Mouse (Mus musculus): ENCODE results near the gene Bhmt. TPM values are rescaled to one million over a fixed set of nuclear protein-coding genes. Genes with fewer than 3 reads are reported as not detected.

Gene Bhmt
- 0.15 TPM in 1 of 2 replicates, not detected in the other for polyA plus RNA-seq (2012; rRNA removed)

GRCm38 (mm10) chr13:93637282-93638245 is at the start of gene Bhmt:
TSS of gene Bhmt (minus strand) at chr13:93637961.
- 71% methylated on average over 19 of the region's 19 CpGs for WGBS
- Histone ChIP-seq H3K4me3 (replicated peaks; ENCODE audit: extremely low read depth, low read depth, low read length) (no peak within 1 kb of the TSS), H3K4me1 (ENCODE audit: control insufficient read depth, insufficient read depth, low read length) (no peaks in the 10 kb centered on the region)
- no peak for TF ChIP-seq POLR2A (IDR thresholded peaks at IDR 0.05; ENCODE audit: borderline replicate concordance, extremely low read depth, low read depth, low read length)
- TF ChIP-seq CTCF (IDR thresholded peaks at IDR 0.05; ENCODE audit: insufficient read depth, low read length), result no peak
- no peak for DNase-seq

DNA sequence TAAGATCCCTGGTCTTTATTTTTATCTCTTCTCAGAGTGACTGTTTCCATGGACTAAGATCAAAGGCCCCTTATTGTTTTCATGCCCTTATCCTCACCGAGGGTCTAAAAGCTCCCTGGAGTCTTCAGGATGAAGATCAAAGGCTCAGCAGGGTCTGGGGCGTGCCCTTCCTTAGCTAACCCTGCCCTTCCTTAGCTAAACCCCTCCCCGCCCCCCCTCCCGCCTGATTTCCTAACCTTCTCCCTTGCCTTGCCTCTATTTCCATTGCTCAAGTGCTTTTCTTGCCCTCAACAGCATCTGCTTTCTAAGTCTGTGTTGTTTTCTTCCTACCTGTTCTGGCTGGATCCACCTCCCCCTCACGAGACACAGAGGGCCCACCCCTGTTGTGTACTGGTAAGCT is 49.6 kb upstream of the Bhmt start:
- DNase-seq, result no peak
- 18% methylated on average over 5 of the region's 5 CpGs for WGBS
- no peaks in the 10 kb centered on the region for H3K4me1 ChIP-seq (ENCODE audit: control insufficient read depth, insufficient read depth, low read length)
- TF ChIP-seq CTCF (IDR thresholded peaks at IDR 0.05; ENCODE audit: insufficient read depth, low read length), result no peak
- TF ChIP-seq POLR2A (IDR thresholded peaks at IDR 0.05; ENCODE audit: borderline replicate concordance, extremely low read depth, low read depth, low read length), result no peak
- H3K4me3 ChIP-seq (replicated peaks; ENCODE audit: extremely low read depth, low read depth, low read length), result no peak overlapping the region

DNA sequence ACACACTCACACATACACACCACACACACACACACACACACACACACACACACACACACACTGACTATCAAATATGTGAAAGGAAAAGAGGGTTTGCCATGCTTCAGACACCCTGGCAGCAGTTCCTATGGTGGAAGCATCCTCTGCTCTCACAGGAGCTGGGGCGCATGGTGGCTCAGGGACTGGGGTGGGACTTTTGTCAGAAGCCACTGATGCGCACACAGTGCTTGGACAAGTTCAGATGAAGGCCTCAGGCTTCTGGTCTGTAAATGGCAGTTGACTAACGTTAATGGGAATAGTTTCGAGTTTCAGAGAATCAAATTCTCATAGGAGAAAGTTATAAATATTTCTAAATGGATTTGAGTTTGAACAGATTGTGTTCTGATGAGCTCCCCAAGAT is 47.5 kb upstream of the Bhmt start:
- TF ChIP-seq CTCF (IDR thresholded peaks at IDR 0.05; ENCODE audit: insufficient read depth, low read length) (no peak), POLR2A (IDR thresholded peaks at IDR 0.05; ENCODE audit: borderline replicate concordance, extremely low read depth, low read depth, low read length) (no peak)
- DNase-seq, result no peak
- WGBS, result 91% methylated on average over 4 of the region's 4 CpGs
- no peaks in the 10 kb centered on the region for H3K4me1 ChIP-seq (ENCODE audit: control insufficient read depth, insufficient read depth, low read length)
- no peak overlapping the region for H3K4me3 ChIP-seq (replicated peaks; ENCODE audit: extremely low read depth, low read depth, low read length)

DNA sequence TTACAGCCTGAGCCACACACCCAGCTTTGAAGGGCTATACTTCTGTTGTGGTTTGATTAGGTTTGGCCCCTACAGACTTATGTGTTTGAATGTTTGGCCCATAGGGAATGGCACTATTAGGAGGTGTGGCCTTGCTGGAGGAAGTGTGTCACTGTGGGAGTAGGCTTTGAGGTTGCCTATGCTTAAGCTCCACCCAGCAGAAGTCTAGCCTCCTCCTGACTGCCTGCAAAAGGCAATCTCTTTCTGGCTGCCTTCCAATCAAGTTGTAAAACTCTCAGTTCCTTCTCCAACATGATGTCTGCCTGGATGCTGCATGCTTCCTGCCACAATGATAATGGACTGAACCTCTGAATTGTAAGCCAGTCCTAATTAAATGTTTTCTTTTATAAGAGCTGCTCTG is 45.6 kb upstream of the Bhmt start:
- Histone ChIP-seq H3K4me1 (ENCODE audit: control insufficient read depth, insufficient read depth, low read length) (no peaks in the 10 kb centered on the region), H3K4me3 (replicated peaks; ENCODE audit: extremely low read depth, low read depth, low read length) (no peak overlapping the region)
- DNase-seq, result no peak
- no peak for TF ChIP-seq CTCF (IDR thresholded peaks at IDR 0.05; ENCODE audit: insufficient read depth, low read length)
- no peak for TF ChIP-seq POLR2A (IDR thresholded peaks at IDR 0.05; ENCODE audit: borderline replicate concordance, extremely low read depth, low read depth, low read length)

DNA sequence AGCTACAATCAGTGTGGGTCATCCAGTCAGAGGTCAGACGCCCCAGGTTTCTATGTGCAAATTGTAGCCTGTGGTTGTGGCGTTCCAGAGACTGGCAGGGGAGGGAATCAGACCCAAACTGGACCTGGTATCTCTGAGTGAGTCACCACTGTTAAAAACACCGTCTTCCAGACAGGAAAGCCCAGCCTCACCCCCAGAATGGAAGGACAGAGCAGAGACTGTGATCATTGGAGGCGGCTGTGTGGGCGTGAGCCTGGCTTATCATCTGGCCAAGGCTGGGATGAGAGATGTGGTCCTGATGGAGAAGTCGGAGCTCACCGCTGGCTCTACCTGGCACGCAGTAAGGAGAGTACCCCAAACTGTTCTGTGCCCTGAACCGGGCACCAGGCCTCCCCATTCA is 39.1 kb upstream of the Bhmt start:
- no peak for TF ChIP-seq CTCF (IDR thresholded peaks at IDR 0.05; ENCODE audit: insufficient read depth, low read length)
- no peak for TF ChIP-seq POLR2A (IDR thresholded peaks at IDR 0.05; ENCODE audit: borderline replicate concordance, extremely low read depth, low read depth, low read length)
- 65% methylated on average over 9 of the region's 9 CpGs for WGBS
- no peak for DNase-seq
- no peak overlapping the region for H3K4me3 ChIP-seq (replicated peaks; ENCODE audit: extremely low read depth, low read depth, low read length)
- no peaks in the 10 kb centered on the region for H3K4me1 ChIP-seq (ENCODE audit: control insufficient read depth, insufficient read depth, low read length)

- WGBS, result 12% methylated on average over 30 of the region's 31 CpGs
- Histone ChIP-seq H3K4me3 (replicated peaks; ENCODE audit: extremely low read depth, low read depth, low read length) (no peak within 1 kb of the TSS), H3K4me1 (ENCODE audit: control insufficient read depth, insufficient read depth, low read length) (no peaks in the 10 kb centered on the region)
- TF ChIP-seq CTCF (IDR thresholded peaks at IDR 0.05; ENCODE audit: insufficient read depth, low read length), result no peak
- DNase-seq, result no peak
Measured at GRCm38 (mm10) chr13:93674131-93674561, 36.4 kb upstream of the Bhmt start, which contains the start of the genes Bhmt2 and Dmgdh. TSS of gene Bhmt2 (minus strand) at chr13:93674302. TSS of gene Dmgdh (plus strand) at chr13:93674433.

- TF ChIP-seq POLR2A (IDR thresholded peaks at IDR 0.05; ENCODE audit: borderline replicate concordance, extremely low read depth, low read depth, low read length) (no peak), CTCF (IDR thresholded peaks at IDR 0.05; ENCODE audit: insufficient read depth, low read length) (no peak)
- WGBS, result 69% methylated on average over 2 of the region's 2 CpGs
- DNase-seq, result no peak
- Histone ChIP-seq H3K4me1 (ENCODE audit: control insufficient read depth, insufficient read depth, low read length) (no peaks in the 10 kb centered on the region), H3K4me3 (replicated peaks; ENCODE audit: extremely low read depth, low read depth, low read length) (no peak overlapping the region)
Measured at GRCm38 (mm10) chr13:93673296-93673695, 35.5 kb upstream of the Bhmt start.

- WGBS, result 88% methylated on average over 4 of the region's 4 CpGs
- DNase-seq, result no peak
- TF ChIP-seq CTCF (IDR thresholded peaks at IDR 0.05; ENCODE audit: insufficient read depth, low read length), result no peak
- H3K4me3 ChIP-seq (replicated peaks; ENCODE audit: extremely low read depth, low read depth, low read length), result no peak overlapping the region
- no peaks in the 10 kb centered on the region for H3K4me1 ChIP-seq (ENCODE audit: control insufficient read depth, insufficient read depth, low read length)
Measured at GRCm38 (mm10) chr13:93672371-93672770, 34.6 kb upstream of the Bhmt start.

DNA sequence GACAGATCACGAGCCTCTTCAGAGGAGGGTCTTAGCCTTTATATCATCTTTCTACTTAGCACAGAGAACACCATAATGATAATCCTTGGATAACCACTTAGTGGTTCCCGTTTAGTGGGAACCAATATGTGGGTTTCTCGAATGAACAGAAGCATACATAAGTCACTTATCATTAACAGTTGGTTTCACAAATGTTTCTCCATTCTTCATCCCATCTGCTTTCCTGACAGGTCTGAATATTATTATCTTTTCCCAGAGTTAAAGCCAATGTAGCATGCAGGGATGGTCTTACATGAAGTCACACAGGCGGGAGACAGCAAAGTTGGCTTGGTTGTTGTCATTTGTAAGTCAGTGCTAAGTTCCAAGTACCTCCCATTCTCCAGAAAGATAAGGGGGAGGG is 29.8 kb upstream of the Bhmt start:
- Histone ChIP-seq H3K4me1 (ENCODE audit: control insufficient read depth, insufficient read depth, low read length) (no peaks in the 10 kb centered on the region), H3K4me3 (replicated peaks; ENCODE audit: extremely low read depth, low read depth, low read length) (no peak overlapping the region)
- no peak for TF ChIP-seq CTCF (IDR thresholded peaks at IDR 0.05; ENCODE audit: insufficient read depth, low read length)
- TF ChIP-seq POLR2A (IDR thresholded peaks at IDR 0.05; ENCODE audit: borderline replicate concordance, extremely low read depth, low read depth, low read length), result no peak
- DNase-seq, result no peak
- whole genome bisulfite sequencing, result 76% methylated on average over 4 of the region's 4 CpGs

- WGBS, result 68% methylated on average over 5 of the region's 5 CpGs
- TF ChIP-seq CTCF (IDR thresholded peaks at IDR 0.05; ENCODE audit: insufficient read depth, low read length) (no peak), POLR2A (IDR thresholded peaks at IDR 0.05; ENCODE audit: borderline replicate concordance, extremely low read depth, low read depth, low read length) (no peak)
- H3K4me3 ChIP-seq (replicated peaks; ENCODE audit: extremely low read depth, low read depth, low read length), result no peak overlapping the region
- H3K4me1 ChIP-seq (ENCODE audit: control insufficient read depth, insufficient read depth, low read length), result no peaks in the 10 kb centered on the region
- no peak for DNase-seq
Measured at GRCm38 (mm10) chr13:93657941-93658340, 20.2 kb upstream of the Bhmt start.
